Mouse (Mus musculus) embryo, embryonic 11.5 days (tissue): ENCODE results near the gene Orc3.
A peak's percentile ranks its signal among the peaks of the same experiment; 100 is the strongest.
"Not testable (repeated sequence)": the region's sequence is repeated elsewhere in the genome, so short reads cannot be mapped to it uniquely, and the experiment has no call there.

Source experiments
- DNase-seq: peaks from one replicate; pipeline ENCODE4 v3.0.0-alpha.2; 2012; ENCODE audit warnings: low read depth, low spot score

The Orc3 gene

GRCm38 (mm10) chr4:34582476-34582875, 32.3 kb downstream of the Orc3 start:
- no peak for DNase-seq

GRCm38 (mm10) chr4:34581990-34582389, 32.8 kb downstream of the Orc3 start:
- no peak for DNase-seq

- not testable (repeated sequence) for DNase-seq
These were observed 33.3 kb downstream of the Orc3 start for GRCm38 (mm10) chr4:34581489-34581888.

- no peak for DNase-seq
These were observed 35.5 kb downstream of the Orc3 start for GRCm38 (mm10) chr4:34579215-34579614.

- DNase-seq: no peak
These were observed 37.7 kb downstream of the Orc3 start for GRCm38 (mm10) chr4:34577028-34577427.

- DNase-seq: no peak
These were observed 41.9 kb downstream of the Orc3 start for GRCm38 (mm10) chr4:34572876-34573275.

- no peak for DNase-seq
These were observed 48.5 kb downstream of the Orc3 start for GRCm38 (mm10) chr4:34566226-34566625.

- peak; percentile 22 for DNase-seq
These were observed 53.8 kb downstream of the Orc3 start for GRCm38 (mm10) chr4:34560971-34561370.

- DNase-seq: no peak
These were observed 58.6 kb downstream of the Orc3 start for GRCm38 (mm10) chr4:34556183-34556582.

GRCm38 (mm10) chr4:34555604-34556003, 59.1 kb downstream of the Orc3 start:
- no peak for DNase-seq

GRCm38 (mm10) chr4:34554596-34554995, 60.1 kb downstream of the Orc3 start:
- DNase-seq: no peak

GRCm38 (mm10) chr4:34551966-34552365, 62.8 kb downstream of the Orc3 start:
- DNase-seq: no peak

- peak; percentile 71 for DNase-seq
These were observed 63.5 kb downstream of the Orc3 start for GRCm38 (mm10) chr4:34551098-34551809.

- DNase-seq: peak; percentile 3
These were observed 64.0 kb downstream of the Orc3 start, which contains the start of gene Akirin2 for GRCm38 (mm10) chr4:34550748-34551097. Akirin2 (plus strand) TSS chr4:34550937.

- DNase-seq: peak; percentile 94
These were observed 64.6 kb downstream of the Orc3 start for GRCm38 (mm10) chr4:34549981-34550747.

GRCm38 (mm10) chr4:34529941-34530340, 84.8 kb downstream of the Orc3 start:
- no peak for DNase-seq

- DNase-seq: no peak
These were observed 85.4 kb downstream of the Orc3 start for GRCm38 (mm10) chr4:34529379-34529778.

- no peak for DNase-seq
These were observed 86.2 kb downstream of the Orc3 start for GRCm38 (mm10) chr4:34528430-34529100.

- DNase-seq: no peak
These were observed 88.0 kb downstream of the Orc3 start for GRCm38 (mm10) chr4:34526771-34527170.

- DNase-seq: no peak
These were observed 91.2 kb downstream of the Orc3 start for GRCm38 (mm10) chr4:34523586-34523985.

GRCm38 (mm10) chr4:34522846-34523245, 91.9 kb downstream of the Orc3 start:
- DNase-seq: no peak
